Mouse (Mus musculus): ENCODE results near the gene Rell1.
"Not testable (repeated sequence)": the region's sequence is repeated elsewhere in the genome, so short reads cannot be mapped to it uniquely, and the experiment has no call there.

Rell1 gene

DNA sequence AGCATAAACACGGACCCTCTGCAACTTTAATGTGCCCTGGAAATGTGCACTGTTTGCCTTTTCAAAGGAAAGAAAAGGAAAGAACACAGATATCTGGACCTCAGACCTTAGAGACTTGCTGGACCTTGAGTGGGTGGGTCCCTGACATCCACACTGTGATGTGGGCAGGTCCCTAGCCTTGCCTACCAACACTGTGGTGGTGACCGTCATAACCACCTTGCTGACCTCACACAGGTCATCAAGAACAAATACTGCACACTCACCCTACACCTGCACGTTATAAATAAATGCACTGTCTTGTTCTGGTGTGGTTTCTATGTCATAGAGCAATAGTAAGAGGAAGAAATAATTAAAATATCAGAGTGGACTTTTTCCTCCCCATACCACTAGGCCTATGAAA lies 65.4 kb downstream of the Rell1 start:
- DNase-seq (ENCODE audit: extremely low spot score) = no peak

DNA sequence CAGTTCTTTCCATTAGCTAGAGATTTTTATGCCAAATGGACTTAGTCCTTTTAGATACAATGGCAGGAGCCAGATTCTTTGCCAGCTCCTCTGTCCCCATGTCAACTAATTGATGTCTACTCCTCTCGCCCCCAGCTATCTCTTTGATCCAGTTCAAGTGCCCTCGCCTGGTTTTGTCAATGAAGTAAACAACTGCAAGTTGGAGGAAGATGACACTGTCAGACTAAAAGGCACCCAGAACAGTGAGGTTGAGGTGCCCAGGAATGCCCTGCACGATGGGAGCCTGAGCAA lies 70.9 kb downstream of the Rell1 start:
- no peak for DNase-seq (ENCODE audit: extremely low spot score)

DNA sequence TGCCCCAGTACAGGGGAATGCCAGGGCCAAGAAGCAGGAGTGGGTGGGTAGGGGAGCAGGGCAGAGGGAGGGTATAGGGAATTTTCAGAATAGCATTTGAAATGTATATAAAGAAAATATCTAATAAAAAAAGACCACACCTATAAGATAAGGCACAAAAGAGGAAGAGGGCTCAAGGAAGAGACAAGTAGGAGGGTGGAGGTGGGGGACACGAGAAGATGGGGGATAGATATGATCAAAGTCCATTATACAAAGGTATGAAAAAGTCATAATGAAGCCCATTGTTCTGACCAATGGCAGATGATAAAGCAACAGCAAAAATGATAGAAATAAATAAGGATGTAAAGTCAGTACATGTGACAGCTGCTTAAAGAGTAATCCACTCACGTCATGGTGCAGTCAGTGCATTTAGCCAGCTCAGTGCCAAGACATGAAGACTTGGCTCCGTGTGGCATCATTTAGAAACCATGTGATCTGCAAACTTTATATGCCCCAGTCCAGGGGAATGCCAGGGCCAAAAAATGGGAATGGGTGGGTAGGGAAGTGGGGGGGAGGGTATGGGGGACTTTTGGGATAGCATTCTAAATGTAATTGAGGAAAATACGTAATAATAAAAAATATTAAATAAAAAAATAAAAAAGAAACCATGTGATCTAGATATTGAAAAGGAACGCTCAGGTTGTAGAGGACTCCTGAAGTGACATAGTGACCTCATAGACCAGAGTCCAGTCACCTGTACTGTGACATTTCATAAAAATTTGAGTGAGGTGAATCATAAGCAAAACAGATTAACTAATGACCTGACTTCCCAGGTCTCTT lies 71.5 kb downstream of the Rell1 start:
- DNase-seq (ENCODE audit: extremely low spot score) = not testable (repeated sequence)

DNA sequence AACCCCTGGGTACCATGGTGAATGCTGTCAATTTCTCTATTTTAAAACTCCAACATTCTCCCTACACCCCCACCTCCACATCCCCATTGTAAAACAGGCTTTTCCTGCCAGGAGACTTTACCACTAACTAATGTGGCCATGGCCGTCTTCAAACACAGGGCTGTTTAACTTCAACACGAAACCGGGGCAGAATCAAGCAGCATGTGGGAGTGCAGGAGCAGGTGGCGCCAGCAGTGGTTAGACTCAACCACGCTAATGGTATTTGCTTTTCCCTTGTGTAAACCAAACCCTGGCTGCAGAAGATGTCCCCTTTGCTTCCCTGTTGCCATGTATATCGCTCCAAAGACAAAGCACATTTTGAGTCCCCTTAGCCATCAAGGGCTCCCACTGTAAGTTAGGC lies 76.8 kb downstream of the Rell1 start:
- DNase-seq (ENCODE audit: extremely low spot score) = no peak

DNA sequence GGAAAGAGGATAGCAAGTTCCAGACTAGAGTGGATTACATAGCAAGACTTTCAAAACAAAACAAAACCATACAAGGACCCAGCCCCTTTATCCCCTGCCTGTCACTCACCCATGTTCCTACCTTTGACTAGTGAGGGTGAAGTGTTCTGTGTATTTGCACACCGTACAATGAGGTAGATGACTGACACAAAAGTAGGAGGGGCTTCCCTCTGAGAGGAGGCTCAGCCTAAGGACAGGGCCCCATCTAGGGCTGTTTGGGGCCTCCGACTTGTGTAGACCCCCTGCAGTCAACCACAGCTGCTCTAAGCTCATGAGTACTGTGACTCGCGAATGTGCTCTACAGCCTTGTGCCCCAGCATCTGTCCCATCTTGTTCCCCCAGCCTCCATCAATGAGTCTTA lies 77.5 kb downstream of the Rell1 start:
- DNase-seq (ENCODE audit: extremely low spot score) = no peak

DNA sequence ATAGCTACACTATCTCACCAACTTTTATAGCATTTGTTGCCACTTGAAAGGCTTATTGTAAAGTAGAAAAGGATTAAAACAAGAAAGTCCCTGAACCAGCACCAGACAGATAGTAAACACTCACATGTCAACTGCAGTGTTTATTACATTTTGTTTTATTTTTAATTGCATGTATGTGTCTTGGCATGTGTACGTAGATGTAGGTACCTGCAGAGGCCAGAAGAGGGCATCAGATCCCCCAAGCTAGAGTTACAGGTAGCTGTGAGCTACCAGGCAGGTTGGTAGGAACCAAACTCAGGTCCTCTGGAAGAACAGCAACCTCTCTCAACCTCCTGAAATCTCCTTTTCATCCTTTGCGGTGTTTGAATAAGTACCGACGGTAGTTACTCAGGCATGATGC lies 81.6 kb downstream of the Rell1 start:
- DNase-seq (ENCODE audit: extremely low spot score) = no peak

DNA sequence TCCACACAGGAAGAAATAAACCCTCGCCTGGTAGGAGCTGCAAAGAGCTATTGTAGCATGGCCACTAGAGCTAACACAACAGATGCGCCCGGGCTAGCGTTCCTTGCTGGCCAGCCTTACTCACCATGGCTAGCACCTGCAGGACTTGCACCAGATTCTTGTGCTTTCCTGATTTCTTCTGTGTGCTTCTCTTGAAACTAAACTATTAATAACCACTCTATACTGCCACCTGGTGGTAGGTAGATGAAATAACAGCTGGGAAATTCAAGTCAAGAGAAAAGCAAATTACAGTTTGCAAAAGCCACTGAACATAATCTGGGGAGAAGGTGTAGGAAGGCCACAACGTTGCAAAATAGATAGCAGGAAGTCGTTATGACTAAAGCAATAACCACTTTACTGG lies 82.0 kb downstream of the Rell1 start:
- peak; percentile 38 for DNase-seq (ENCODE audit: extremely low spot score)

DNA sequence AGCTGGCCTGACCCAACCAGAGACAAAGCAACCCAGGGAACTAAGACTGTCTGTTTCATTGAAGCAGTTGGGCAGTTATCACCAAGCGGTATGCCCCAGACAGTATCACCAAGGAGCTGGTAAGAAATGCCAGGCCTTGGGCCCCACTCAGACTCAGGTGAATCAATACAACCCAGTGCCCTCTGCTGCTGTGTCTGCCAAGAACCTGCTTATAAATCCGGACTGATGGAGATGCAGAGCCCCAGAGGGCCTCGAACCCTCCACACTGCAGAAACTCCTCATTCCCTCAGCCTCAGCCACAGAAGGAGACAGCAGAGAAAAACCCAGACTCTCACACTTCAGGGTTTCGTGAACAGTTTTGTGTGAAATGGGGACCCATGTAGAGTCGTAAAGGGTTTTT lies 82.4 kb downstream of the Rell1 start:
- no peak for DNase-seq (ENCODE audit: extremely low spot score)

DNA sequence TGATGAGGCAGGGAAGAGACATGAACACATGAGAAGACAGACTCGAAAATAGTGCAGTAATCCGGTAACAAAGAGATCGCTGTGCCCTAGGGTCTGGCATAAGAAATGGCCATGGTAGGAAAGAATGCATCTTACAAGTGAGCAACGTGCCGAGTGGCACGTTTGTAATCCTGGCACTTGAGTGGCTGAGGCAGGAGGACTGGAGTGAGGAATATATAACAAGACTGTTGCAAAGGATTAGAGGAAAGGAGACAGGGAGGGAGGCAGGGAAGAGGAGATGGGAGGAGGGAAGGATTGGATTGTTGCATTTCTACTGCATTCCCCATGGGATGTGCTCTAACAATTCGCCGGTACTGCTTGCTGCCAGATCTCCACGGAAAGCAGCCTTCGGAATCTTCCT lies 89.7 kb downstream of the Rell1 start:
- no peak for DNase-seq (ENCODE audit: extremely low spot score)

DNA sequence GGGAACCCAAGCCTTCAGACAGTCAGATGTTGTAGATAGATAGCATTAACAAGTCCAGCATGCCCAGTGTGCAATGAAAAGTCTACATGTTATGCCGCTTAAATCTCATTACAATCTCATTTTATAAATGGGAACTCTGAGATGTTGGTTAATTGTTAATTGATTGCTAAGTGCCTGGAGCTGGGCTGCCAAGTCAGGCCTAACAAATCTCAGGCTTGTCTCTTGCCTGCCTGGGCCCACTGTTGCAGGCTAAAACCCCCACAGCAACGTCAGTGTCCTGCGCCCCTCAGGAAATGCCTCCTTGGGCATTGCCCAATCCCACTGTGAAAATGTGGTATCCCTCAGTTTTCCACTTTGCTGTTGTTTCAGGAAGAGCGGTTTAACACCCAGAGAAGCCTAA lies 92.6 kb downstream of the Rell1 start:
- DNase-seq (ENCODE audit: extremely low spot score) = no peak

DNA sequence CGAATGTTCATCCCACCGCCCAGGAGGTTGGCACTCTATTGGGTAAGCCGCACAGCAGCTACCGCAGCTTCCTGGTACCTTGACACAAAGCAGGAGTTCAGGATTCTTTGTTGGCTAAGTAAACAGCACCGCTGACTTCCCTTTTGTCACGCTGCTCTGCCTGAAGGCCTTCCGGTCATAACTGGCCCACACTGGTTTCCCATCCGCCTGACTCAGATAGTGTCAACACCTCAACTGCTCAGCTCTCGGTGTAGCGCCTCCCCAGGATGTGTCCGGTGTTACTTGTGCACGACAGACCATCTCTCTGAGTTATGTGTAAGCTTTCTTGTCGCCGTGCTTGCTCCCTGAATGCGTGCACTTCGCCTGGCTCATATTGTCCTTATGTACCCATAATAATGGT lies 93.8 kb downstream of the Rell1 start:
- DNase-seq (ENCODE audit: extremely low spot score) = peak; percentile 33

DNA sequence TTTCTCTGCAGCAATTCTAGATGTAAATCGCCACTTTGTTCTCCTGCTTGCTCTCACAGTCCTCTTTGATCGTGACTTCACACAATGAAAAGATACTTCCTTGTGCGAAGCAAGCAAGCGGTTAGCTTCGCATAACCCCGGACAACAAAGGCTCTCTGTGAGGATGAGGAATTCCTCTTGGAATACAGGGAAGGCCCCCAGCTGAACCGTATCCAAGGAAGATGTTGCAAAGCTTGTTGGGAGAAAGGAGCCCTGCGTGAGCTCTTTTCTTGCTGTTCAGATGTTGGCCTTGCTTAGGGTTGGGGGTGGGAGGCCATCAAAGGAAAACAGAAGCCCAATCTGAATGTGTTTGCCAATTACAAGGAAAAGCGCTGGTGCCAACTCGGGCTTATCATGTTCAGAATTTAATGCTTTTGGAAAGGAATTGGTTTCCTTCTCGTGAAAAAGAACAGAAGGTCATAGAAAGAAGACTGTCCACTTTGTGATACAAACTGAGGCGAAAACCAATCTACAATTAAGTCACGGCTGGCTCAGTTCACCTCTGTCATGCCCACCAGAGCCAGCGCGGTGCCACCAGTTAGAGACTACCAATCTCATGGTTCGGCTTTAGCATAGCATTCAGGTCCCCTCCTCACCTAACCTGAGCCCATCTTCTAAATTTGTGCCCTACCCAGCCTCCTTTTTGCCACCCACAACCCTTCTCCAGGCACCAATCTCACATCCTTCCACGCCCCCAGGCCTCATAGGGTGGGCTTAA lies 96.3 kb downstream of the Rell1 start:
- peak; percentile 31 for DNase-seq (ENCODE audit: extremely low spot score)

DNA sequence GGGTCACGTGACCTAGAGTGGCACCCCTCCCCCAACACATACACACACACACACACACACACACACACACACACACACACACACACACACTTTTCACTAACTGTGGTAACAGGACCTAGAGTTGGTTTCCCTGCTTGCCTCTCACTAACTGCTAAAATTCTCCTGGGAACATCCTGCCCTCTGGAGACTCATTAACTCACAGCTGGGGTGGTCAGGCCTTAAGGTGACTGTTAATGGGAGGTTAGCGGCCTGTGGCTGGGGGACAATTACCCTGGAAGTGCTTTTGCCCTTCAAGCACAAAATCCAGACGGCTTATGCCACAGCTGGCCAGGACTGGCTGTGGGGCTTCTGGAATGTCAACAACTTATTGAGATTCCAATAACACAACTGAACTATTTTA lies 101.3 kb downstream of the Rell1 start:
- no peak for DNase-seq (ENCODE audit: extremely low spot score)

DNA sequence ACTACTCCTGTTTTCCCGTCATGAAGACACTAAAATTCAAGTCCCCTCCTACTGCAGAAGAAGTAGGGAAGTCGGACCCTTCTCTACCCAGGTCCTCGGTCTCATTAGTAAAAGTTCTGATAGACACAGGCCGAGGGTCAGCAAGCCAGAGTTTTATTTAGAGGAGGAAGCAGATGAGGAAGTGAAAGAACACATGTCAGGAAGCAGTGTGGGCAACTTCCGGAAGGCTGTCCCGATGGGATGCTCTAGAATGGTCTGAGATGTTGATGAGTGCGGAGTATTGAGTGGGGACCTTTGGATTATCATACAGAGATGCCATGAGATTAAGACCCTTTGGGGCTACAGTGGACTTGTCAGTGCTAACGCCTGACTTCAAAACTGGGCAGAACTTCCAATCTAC lies 109.8 kb downstream of the Rell1 start:
- DNase-seq (ENCODE audit: extremely low spot score) = no peak
